Mouse (Mus musculus) heart, postnatal 25 days (tissue): ENCODE results near the gene Trim61. TPM values are rescaled to one million over a fixed set of nuclear protein-coding genes. Genes with fewer than 3 reads are reported as not detected.
"Not testable (repeated sequence)": the region's sequence is repeated elsewhere in the genome, so short reads cannot be mapped to it uniquely, and the experiment has no call there.

ENCODE experiments used
- DNase-seq: peaks from one replicate; pipeline ENCODE4 v3.0.0; 2022; ENCODE audit warnings: low spot score
- intact Hi-C: fragments of 180-260 bp; cut with DNase I; formaldehyde crosslinking; loops from one replicate; pipeline ENCODE4 v1.15.1; 2025
- total RNA-seq, 2 experiments: library from RNA; stranded (reverse); gene quantifications; 2 replicates each; pipeline ENCODE4 v1.2.3; 2021

Gene Trim61
- total RNA-seq, 2 experiments from 2014 or later, result not detected

DNA sequence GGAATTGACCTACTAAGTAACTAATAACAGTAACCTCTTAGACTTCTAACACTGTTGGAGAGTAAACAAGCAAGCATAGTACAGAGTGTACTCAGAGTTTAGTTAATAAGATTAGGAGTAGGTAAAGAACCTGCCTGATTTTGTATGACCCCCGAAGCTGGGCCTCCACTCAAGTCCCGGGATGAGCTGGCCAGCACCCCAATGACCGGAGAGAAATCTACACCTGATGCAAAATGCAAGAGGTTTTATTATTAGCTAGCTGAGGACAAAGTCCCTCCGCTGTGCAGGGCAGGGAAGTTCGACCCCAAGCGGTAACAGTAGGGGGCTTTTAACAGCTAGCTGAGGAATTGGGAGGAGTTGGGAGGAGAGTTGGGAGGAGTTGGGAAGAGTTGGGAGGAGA is 10.7 kb downstream of the Trim61 start:
- intact Hi-C loops, DNase-seq: not testable (repeated sequence)

DNA sequence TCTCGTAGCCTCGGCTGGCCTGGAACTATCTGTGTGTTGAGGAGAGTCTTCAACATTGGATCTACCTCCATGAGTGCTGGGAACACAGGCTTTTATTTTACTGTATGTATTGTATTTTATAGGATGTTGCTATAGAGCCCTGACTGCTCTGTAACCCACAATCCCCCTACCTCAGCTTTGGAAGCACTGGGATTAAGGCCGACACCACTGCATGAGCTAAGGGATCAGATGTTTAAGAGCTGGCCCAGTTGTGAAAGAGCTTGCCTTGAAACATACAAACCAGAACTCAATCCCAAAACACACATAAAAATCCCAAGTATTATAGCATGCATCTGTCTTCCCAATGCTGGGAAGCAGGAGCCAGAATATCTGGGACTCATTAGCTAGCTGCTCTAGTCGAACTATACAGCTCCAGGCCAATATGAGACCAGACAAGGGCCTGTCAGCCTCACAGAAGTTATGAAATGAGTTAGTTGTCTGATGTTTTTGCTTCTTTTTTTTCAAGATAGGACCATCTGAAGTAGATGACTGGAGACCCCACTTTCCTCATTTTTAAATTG is 19.4 kb downstream of the Trim61 start:
- intact Hi-C loops, result no loop called here
- DNase-seq, result no peak

GRCm38 (mm10) chr8:64987731-64988130 is 30.6 kb downstream of the Trim61 start, which contains the start of gene Trim75:
Gene Trim75 (minus strand): TSS chr8:64987831.
- intact Hi-C loops, result no loop called here
- DNase-seq, result no peak

DNA sequence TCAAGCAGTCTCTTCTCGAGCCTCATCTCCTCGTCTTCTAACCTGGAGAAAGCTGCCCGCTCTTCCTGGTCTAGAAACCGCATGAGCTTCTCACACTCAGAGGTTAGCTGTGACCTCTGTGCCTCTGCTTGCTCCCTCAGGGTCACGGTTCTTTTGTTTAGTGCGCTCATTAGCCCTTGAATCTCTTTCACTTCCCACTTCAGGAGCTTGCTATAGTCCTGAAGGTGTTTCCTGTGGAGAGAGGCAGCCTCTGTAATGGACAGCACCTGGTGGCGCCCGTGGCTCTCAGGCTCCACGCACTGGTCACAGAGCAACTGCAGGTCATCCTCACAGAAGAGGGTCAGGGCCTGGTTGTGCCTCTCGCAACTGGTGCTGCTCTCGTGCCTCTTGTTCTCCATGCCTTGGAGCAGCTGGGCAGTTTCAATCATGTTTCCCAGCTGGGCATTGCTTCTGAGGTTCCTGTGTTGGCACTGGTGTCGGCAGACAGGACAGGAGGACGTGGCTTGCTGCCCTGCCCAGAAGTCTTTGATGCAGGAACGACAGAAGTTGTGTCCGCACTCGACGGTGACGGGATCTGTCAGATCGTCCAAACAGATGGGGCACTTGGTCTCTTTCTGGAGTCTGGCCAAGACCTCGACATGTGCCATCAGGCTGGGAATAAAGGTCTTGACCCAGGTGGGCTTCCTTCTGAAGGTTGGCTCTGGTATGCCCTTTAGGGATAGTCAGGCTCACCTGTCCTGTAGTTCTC is 35.0 kb downstream of the Trim61 start:
- intact Hi-C loops, result no loop called here
- no peak for DNase-seq

Other genes starting within 250 kb of the Trim61 start
- gene Klhl2, start 168.5 kb downstream of the Trim61 start, total RNA-seq, result 10 to 100 TPM; 11.4 to 13.1 TPM
- 10 to 100 TPM; 15.4 to 18.7 TPM for gene Tmem192, start 71.3 kb downstream of the Trim61 start, total RNA-seq
- gene Trim75, start 30.7 kb downstream of the Trim61 start, total RNA-seq, result not detected
- gene Trim60, start 61 bp upstream of the Trim61 start, total RNA-seq, result not detected
- gene Apela, start 18.8 kb upstream of the Trim61 start, total RNA-seq, result under 1 TPM in 1 of 2 experiments, not detected in 1; 0.36 TPM
- not detected for gene Gm10663, start 56.5 kb upstream of the Trim61 start, total RNA-seq
- gene BC030870, start 111.0 kb upstream of the Trim61 start, total RNA-seq, result not detected